Mouse (Mus musculus): ENCODE data around the gene Olfr904.
"Not testable (repeated sequence)": the region's sequence is repeated elsewhere in the genome, so short reads cannot be mapped to it uniquely, and the experiment has no call there.

Gene Olfr904

GRCm38 (mm10) chr9:38462844-38463243, at the start of gene Olfr904:
Gene Olfr904 (plus strand): TSS chr9:38463144.
- no peak for DNase-seq (ENCODE audit: low read depth, low spot score)

GRCm38 (mm10) chr9:38413502-38413901, 49.4 kb upstream of the Olfr904 start:
- not testable (repeated sequence) for DNase-seq (ENCODE audit: low read depth, low spot score)

- DNase-seq (ENCODE audit: low read depth, low spot score): no peak
Observed at GRCm38 (mm10) chr9:38423801-38424200, 39.1 kb upstream of the Olfr904 start.

GRCm38 (mm10) chr9:38427026-38427425, 35.9 kb upstream of the Olfr904 start:
- no peak for DNase-seq (ENCODE audit: low read depth, low spot score)

GRCm38 (mm10) chr9:38429155-38429554, 33.8 kb upstream of the Olfr904 start, which contains the start of gene Olfr901:
Gene Olfr901 (plus strand): TSS chr9:38429455.
- no peak for DNase-seq (ENCODE audit: low read depth, low spot score)

GRCm38 (mm10) chr9:38447352-38447751, 15.6 kb upstream of the Olfr904 start, which contains the start of gene Olfr902:
Gene Olfr902 (plus strand): TSS chr9:38447652.
- DNase-seq (ENCODE audit: low read depth, low spot score): no peak

GRCm38 (mm10) chr9:38470807-38471206, 7.9 kb downstream of the Olfr904 start, which contains the start of gene Olfr905:
Gene Olfr905 (plus strand): TSS chr9:38471107.
- DNase-seq (ENCODE audit: low read depth, low spot score): no peak

- no peak for DNase-seq (ENCODE audit: low read depth, low spot score)
Observed at GRCm38 (mm10) chr9:38486785-38487184, 23.8 kb downstream of the Olfr904 start, which contains the start of gene Olfr906. Gene Olfr906 (plus strand): TSS chr9:38487085.

- DNase-seq (ENCODE audit: low read depth, low spot score): no peak
Observed at GRCm38 (mm10) chr9:38495501-38495900, 32.6 kb downstream of the Olfr904 start, which contains the start of gene Olfr907. Gene Olfr907 (plus strand): TSS chr9:38495801.

- DNase-seq (ENCODE audit: low read depth, low spot score): no peak
Observed at GRCm38 (mm10) chr9:38512353-38512752, 49.4 kb downstream of the Olfr904 start.

Measured in CD4-positive helper T cell, adult 2 months (primary cell).